Mouse (Mus musculus) Patski (cell line): ENCODE results near the gene Ctrc. TPM values are rescaled to one million over a fixed set of nuclear protein-coding genes. Genes with fewer than 3 reads are reported as not detected.

Source experiments
- ATAC-seq: fragments of 100-300 bp; one replicate; pipeline ENCODE4 v1.8.0; 2021
- CTCF ChIA-PET: fragments of 350-600 bp; sonication (Branson Sonifier 250); formaldehyde crosslinking; loops from one replicate; lab custom pipeline; 2022; ENCODE audit warnings: inconsistent platforms; lab: Charles Lee
- POLR2A ChIA-PET: fragments of 350-600 bp; sonication (Branson Sonifier 250); formaldehyde crosslinking; loops from one replicate; lab custom pipeline; 2022; ENCODE audit warnings: antibody characterized with exemption, inconsistent platforms; lab: Charles Lee
- DNase-seq: peaks from one replicate; pipeline ENCODE4 v3.0.0-alpha.2; 2011; ENCODE audit warnings: low read depth, low spot score
- H3K27me3 ChIP-seq: fragments of 371-371 bp; one replicate; pipeline ENCODE4 v1.5.1; 2021
- CTCF ChIP-seq: fragments of 100-300 bp; IDR thresholded peaks from one replicate; pipeline ENCODE4 v1.5.1; 2021
- in situ Hi-C: fragments of 300-500 bp; cut with MboI; formaldehyde crosslinking; loops from 3 replicates; pipeline ENCODE4 v1.11.1; 2018; ENCODE audit warnings: low pct_unique_long_range_greater_than_20kb, mixed read lengths
- polyA plus RNA-seq: library from polyadenylated mRNA; unstranded; gene quantifications from one replicate; pipeline ENCODE4 v1.2.3, GENCODE M21; 2021

The Ctrc gene
- polyA plus RNA-seq, 1 experiment from 2014 or later: not detected

- ChIA-PET CTCF (interaction anchor here (1.5 kb wide), 1 partner anchor 145 kb away, joined by 3 read pairs; no protein-coding TSS in a partner anchor), POLR2A (interaction anchor here (0.6 kb wide), 1 partner anchor 382 kb away, joined by 5 read pairs; no protein-coding TSS in a partner anchor)
- in situ Hi-C loops: no loop called here
- DNase-seq: no peak
- ATAC-seq: no peak
- TF ChIP-seq CTCF: no peak
- H3K27me3 ChIP-seq: no peaks in the 10 kb centered on the region
Measured at GRCm38 (mm10) chr4:141769501-141770160, 76.5 kb downstream of the Ctrc start.

GRCm38 (mm10) chr4:141767353-141768036 lies 78.7 kb downstream of the Ctrc start:
- no peak for ATAC-seq
- in situ Hi-C loops: no loop called here
- ChIA-PET POLR2A (interaction anchor here (1.2 kb wide), 1 partner anchor 14 kb away, joined by 5 read pairs; no protein-coding TSS in a partner anchor), CTCF (no interaction called here)
- TF ChIP-seq CTCF: no peak
- DNase-seq: no peak
- H3K27me3 ChIP-seq: no peaks in the 10 kb centered on the region

- no peak for TF ChIP-seq CTCF
- no peaks in the 10 kb centered on the region for H3K27me3 ChIP-seq
- POLR2A ChIA-PET: interaction anchor here (1.2 kb wide), 1 partner anchor 15 kb away, joined by 5 read pairs; no protein-coding TSS in a partner anchor
- in situ Hi-C loops: no loop called here
- no peak for DNase-seq
- no peak for ATAC-seq
- CTCF ChIA-PET: no interaction called here
Measured at GRCm38 (mm10) chr4:141766668-141767352, 79.3 kb downstream of the Ctrc start.

GRCm38 (mm10) chr4:141766316-141766667 lies 79.9 kb downstream of the Ctrc start:
- ChIA-PET CTCF (no interaction called here), POLR2A (interaction anchor here (1.2 kb wide), 1 partner anchor 15 kb away, joined by 5 read pairs; no protein-coding TSS in a partner anchor)
- H3K27me3 ChIP-seq: no peaks in the 10 kb centered on the region
- no peak for ATAC-seq
- TF ChIP-seq CTCF: no peak
- in situ Hi-C loops: no loop called here
- DNase-seq: no peak

DNA sequence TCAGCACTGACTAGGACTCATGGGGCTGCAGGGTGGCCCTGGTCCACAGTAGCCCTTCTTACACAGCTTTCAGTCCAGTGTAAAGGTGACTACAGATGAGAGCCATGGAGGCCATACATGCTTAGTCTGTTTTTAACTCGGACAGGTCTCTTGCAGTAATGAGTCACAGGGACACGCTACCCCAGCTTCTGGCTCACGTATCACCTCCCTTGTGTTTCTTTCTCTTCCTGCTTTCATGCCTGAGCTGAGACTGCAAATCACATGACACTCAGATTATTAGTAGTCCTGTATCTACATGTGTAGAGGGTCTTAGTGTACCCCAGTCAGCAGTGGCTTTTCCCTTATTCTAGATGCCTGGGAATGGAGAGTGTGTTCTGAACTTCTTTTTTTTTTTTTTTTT lies 81.2 kb downstream of the Ctrc start:
- in situ Hi-C loops: no loop called here
- no peaks in the 10 kb centered on the region for H3K27me3 ChIP-seq
- ATAC-seq: no peak
- TF ChIP-seq CTCF: no peak
- no peak for DNase-seq
- ChIA-PET CTCF (no interaction called here), POLR2A (no interaction called here)

Other genes starting within 250 kb of the Ctrc start
- 90.1 TPM for gene Fblim1, start 240.3 kb downstream of the Ctrc start, polyA plus RNA-seq
- gene Tmem82, start 227.7 kb downstream of the Ctrc start, polyA plus RNA-seq: 0.05 TPM
- gene Slc25a34, start 222.5 kb downstream of the Ctrc start, polyA plus RNA-seq: 0.15 TPM
- 37.0 TPM for gene Plekhm2, start 181.5 kb downstream of the Ctrc start, polyA plus RNA-seq
- gene Rsc1a1, start 160.8 kb downstream of the Ctrc start, polyA plus RNA-seq: 4.7 TPM
- gene Ddi2, start 122.9 kb downstream of the Ctrc start, polyA plus RNA-seq: 16.6 TPM
- not detected for gene Agmat, start 99.7 kb downstream of the Ctrc start, polyA plus RNA-seq
- gene Dnajc16, start 55.4 kb downstream of the Ctrc start, polyA plus RNA-seq: 14.5 TPM
- 6.9 TPM for gene Casp9, start 52.7 kb downstream of the Ctrc start, polyA plus RNA-seq
- not detected for gene Cela2a, start 20.2 kb downstream of the Ctrc start, polyA plus RNA-seq
- 54.6 TPM for gene Efhd2, start 28.6 kb upstream of the Ctrc start, polyA plus RNA-seq
- 0.41 TPM for gene Fhad1, start 168.7 kb upstream of the Ctrc start, polyA plus RNA-seq
- 10.3 TPM for gene Tmem51, start 237.9 kb upstream of the Ctrc start, polyA plus RNA-seq